Mouse (Mus musculus): Measurements from ENCODE around the gene D11Wsu47e. TPM values are rescaled to one million over a fixed set of nuclear protein-coding genes. Genes with fewer than 3 reads are reported as not detected.

Gene D11Wsu47e
- polyA plus RNA-seq, 1 experiment = 3.1 TPM

- H3K27ac ChIP-seq (ENCODE audit: insufficient read depth, low read depth, low read length) = peak overlapping the region; percentile 32
- peaks cover 32% of the 10 kb centered on the region for H3K36me3 ChIP-seq (ENCODE audit: control insufficient read depth, insufficient read depth, low read length)
- TF ChIP-seq CTCF (IDR thresholded peaks at IDR 0.05; ENCODE audit: extremely low read depth, insufficient read length, insufficient replicate concordance, low read depth, low read length) = no peak
- no peak for TF ChIP-seq POLR2A (IDR thresholded peaks at IDR 0.05; ENCODE audit: low read depth, low read length)
- H3K27me3 ChIP-seq (ENCODE audit: control insufficient read depth, insufficient read depth, low read length) = no peaks in the 10 kb centered on the region
- H3K4me3 ChIP-seq (ENCODE audit: low read depth, low read length) = no peak overlapping the region
- peaks cover 47% of the 10 kb centered on the region for H3K4me1 ChIP-seq (ENCODE audit: control insufficient read depth, insufficient read depth, insufficient read length, low read length)
- 23% methylated on average over 3 of the region's 3 CpGs for WGBS
Measured at GRCm38 (mm10) chr11:113730879-113731278, 46.7 kb downstream of the D11Wsu47e start.

GRCm38 (mm10) chr11:113731945-113732612 lies 47.9 kb downstream of the D11Wsu47e start:
- Histone ChIP-seq H3K27me3 (ENCODE audit: control insufficient read depth, insufficient read depth, low read length) (no peaks in the 10 kb centered on the region), H3K4me1 (ENCODE audit: control insufficient read depth, insufficient read depth, insufficient read length, low read length) (peaks cover 45% of the 10 kb centered on the region), H3K36me3 (ENCODE audit: control insufficient read depth, insufficient read depth, low read length) (peaks cover 24% of the 10 kb centered on the region), H3K4me3 (ENCODE audit: low read depth, low read length) (no peak overlapping the region), H3K27ac (ENCODE audit: insufficient read depth, low read depth, low read length) (no peak overlapping the region)
- TF ChIP-seq CTCF (IDR thresholded peaks at IDR 0.05; ENCODE audit: extremely low read depth, insufficient read length, insufficient replicate concordance, low read depth, low read length) (peak; percentile 18; the same call in 1 of the 2 replicates), POLR2A (IDR thresholded peaks at IDR 0.05; ENCODE audit: low read depth, low read length) (no peak)
- 90% methylated on average over 10 of the region's 10 CpGs for WGBS

- 15% methylated on average over 6 of the region's 6 CpGs for WGBS
- Histone ChIP-seq H3K36me3 (ENCODE audit: control insufficient read depth, insufficient read depth, low read length) (peaks cover 7% of the 10 kb centered on the region), H3K27ac (ENCODE audit: insufficient read depth, low read depth, low read length) (peak overlapping the region; percentile 72), H3K4me3 (ENCODE audit: low read depth, low read length) (no peak overlapping the region), H3K27me3 (ENCODE audit: control insufficient read depth, insufficient read depth, low read length) (no peaks in the 10 kb centered on the region), H3K4me1 (ENCODE audit: control insufficient read depth, insufficient read depth, insufficient read length, low read length) (peaks cover 55% of the 10 kb centered on the region)
- TF ChIP-seq CTCF (IDR thresholded peaks at IDR 0.05; ENCODE audit: extremely low read depth, insufficient read length, insufficient replicate concordance, low read depth, low read length) (no peak), POLR2A (IDR thresholded peaks at IDR 0.05; ENCODE audit: low read depth, low read length) (no peak)
Measured at GRCm38 (mm10) chr11:113733631-113734364, 49.6 kb downstream of the D11Wsu47e start.

- 34% methylated on average over 6 of the region's 6 CpGs for WGBS
- Histone ChIP-seq H3K27me3 (ENCODE audit: control insufficient read depth, insufficient read depth, low read length) (no peaks in the 10 kb centered on the region), H3K4me3 (ENCODE audit: low read depth, low read length) (no peak overlapping the region), H3K27ac (ENCODE audit: insufficient read depth, low read depth, low read length) (peak overlapping the region; percentile 22; the same call in 1 of the 2 replicates), H3K36me3 (ENCODE audit: control insufficient read depth, insufficient read depth, low read length) (no peaks in the 10 kb centered on the region; the same call in 1 of the 2 replicates), H3K4me1 (ENCODE audit: control insufficient read depth, insufficient read depth, insufficient read length, low read length) (peaks cover 65% of the 10 kb centered on the region)
- no peak for TF ChIP-seq CTCF (IDR thresholded peaks at IDR 0.05; ENCODE audit: extremely low read depth, insufficient read length, insufficient replicate concordance, low read depth, low read length)
- TF ChIP-seq POLR2A (IDR thresholded peaks at IDR 0.05; ENCODE audit: low read depth, low read length) = no peak
Measured at GRCm38 (mm10) chr11:113735151-113735550, 50.9 kb downstream of the D11Wsu47e start.

GRCm38 (mm10) chr11:113736848-113737552 lies 52.8 kb downstream of the D11Wsu47e start:
- H3K27ac ChIP-seq (ENCODE audit: insufficient read depth, low read depth, low read length) = no peak overlapping the region
- no peaks in the 10 kb centered on the region; the same call in 1 of the 2 replicates for H3K36me3 ChIP-seq (ENCODE audit: control insufficient read depth, insufficient read depth, low read length)
- WGBS = 78% methylated on average over 11 of the region's 11 CpGs
- no peaks in the 10 kb centered on the region for H3K27me3 ChIP-seq (ENCODE audit: control insufficient read depth, insufficient read depth, low read length)
- H3K4me1 ChIP-seq (ENCODE audit: control insufficient read depth, insufficient read depth, insufficient read length, low read length) = peaks cover 54% of the 10 kb centered on the region
- H3K4me3 ChIP-seq (ENCODE audit: low read depth, low read length) = no peak overlapping the region
- TF ChIP-seq POLR2A (IDR thresholded peaks at IDR 0.05; ENCODE audit: low read depth, low read length) = no peak
- TF ChIP-seq CTCF (IDR thresholded peaks at IDR 0.05; ENCODE audit: extremely low read depth, insufficient read length, insufficient replicate concordance, low read depth, low read length) = no peak

GRCm38 (mm10) chr11:113737553-113737854 lies 53.3 kb downstream of the D11Wsu47e start:
- H3K4me1 ChIP-seq (ENCODE audit: control insufficient read depth, insufficient read depth, insufficient read length, low read length) = peaks cover 50% of the 10 kb centered on the region
- no peaks in the 10 kb centered on the region; the same call in none of the 2 replicates for H3K36me3 ChIP-seq (ENCODE audit: control insufficient read depth, insufficient read depth, low read length)
- 54% methylated on average over 3 of the region's 3 CpGs for WGBS
- no peak overlapping the region for H3K4me3 ChIP-seq (ENCODE audit: low read depth, low read length)
- TF ChIP-seq POLR2A (IDR thresholded peaks at IDR 0.05; ENCODE audit: low read depth, low read length) = no peak
- TF ChIP-seq CTCF (IDR thresholded peaks at IDR 0.05; ENCODE audit: extremely low read depth, insufficient read length, insufficient replicate concordance, low read depth, low read length) = no peak
- no peak overlapping the region for H3K27ac ChIP-seq (ENCODE audit: insufficient read depth, low read depth, low read length)
- H3K27me3 ChIP-seq (ENCODE audit: control insufficient read depth, insufficient read depth, low read length) = no peaks in the 10 kb centered on the region

GRCm38 (mm10) chr11:113737912-113738311 lies 53.7 kb downstream of the D11Wsu47e start:
- Histone ChIP-seq H3K4me3 (ENCODE audit: low read depth, low read length) (no peak overlapping the region), H3K27ac (ENCODE audit: insufficient read depth, low read depth, low read length) (no peak overlapping the region), H3K27me3 (ENCODE audit: control insufficient read depth, insufficient read depth, low read length) (no peaks in the 10 kb centered on the region), H3K36me3 (ENCODE audit: control insufficient read depth, insufficient read depth, low read length) (peaks cover 3% of the 10 kb centered on the region), H3K4me1 (ENCODE audit: control insufficient read depth, insufficient read depth, insufficient read length, low read length) (peaks cover 49% of the 10 kb centered on the region)
- WGBS = 54% methylated on average over 8 of the region's 8 CpGs
- TF ChIP-seq POLR2A (IDR thresholded peaks at IDR 0.05; ENCODE audit: low read depth, low read length) (no peak), CTCF (IDR thresholded peaks at IDR 0.05; ENCODE audit: extremely low read depth, insufficient read length, insufficient replicate concordance, low read depth, low read length) (no peak)

Data from small intestine, adult 2 months (tissue).